Mouse (Mus musculus) midbrain, embryonic 12.5 days (tissue): ENCODE results near the gene Lrrn1. TPM values are rescaled to one million over a fixed set of nuclear protein-coding genes. Genes with fewer than 3 reads are reported as not detected.

ENCODE experiments used
- ATAC-seq: fragments of 200-750 bp; cut with Nextera tagmentation; 2 replicates; pipeline ENCODE4 v1.8.0; 2017; ENCODE audit warnings: low read depth, moderate TSS enrichment, moderate library complexity; ENCODE audit not compliant: low FRiP score
- H3K27ac ChIP-seq: fragments of 300-500 bp; sonication (generic); replicated peaks from 2 replicates; pipeline ENCODE4 v1.5.1; 2016; ENCODE audit warnings: mild to moderate bottlenecking
- H3K27me3 ChIP-seq: fragments of 300-500 bp; sonication (generic); 2 replicates; pipeline ENCODE4 v1.6.1; 2016; ENCODE audit warnings: mild to moderate bottlenecking
- H3K36me3 ChIP-seq: fragments of 300-500 bp; sonication (generic); 2 replicates; pipeline ENCODE4 v1.6.1; 2016
- H3K4me1 ChIP-seq: fragments of 300-500 bp; sonication (generic); 2 replicates; pipeline ENCODE4 v1.6.1; 2016
- H3K4me2 ChIP-seq: fragments of 300-500 bp; sonication (generic); replicated peaks from 2 replicates; pipeline ENCODE4 v1.6.1; 2016; ENCODE audit warnings: mild to moderate bottlenecking, moderate library complexity
- H3K4me3 ChIP-seq: fragments of 300-500 bp; sonication (generic); 2 replicates; pipeline ENCODE4 v1.5.1; 2016; ENCODE audit warnings: mild to moderate bottlenecking
- H3K9ac ChIP-seq: fragments of 300-500 bp; sonication (generic); replicated peaks from 2 replicates; pipeline ENCODE4 v1.6.1; 2016; ENCODE audit warnings: mild to moderate bottlenecking, moderate library complexity
- H3K9me3 ChIP-seq: fragments of 300-500 bp; sonication (generic); 2 replicates; pipeline ENCODE4 v1.6.1; 2016; ENCODE audit warnings: mild to moderate bottlenecking
- WGBS: fragments of 180-500 bp; shearing (Covaris S2); methylation state at CpG from one replicate; pipeline ENCODE4 v1.1.7; 2016; 5-methylcytosine and 5-hydroxymethylcytosine counted together
- polyA plus RNA-seq: library from polyadenylated mRNA; unstranded; fragments of >200 nt; fragmentation: Nextera tagmentation; extraction: Ambion mirVana; gene quantifications from 2 replicates; pipeline ENCODE4 v1.2.1, GENCODE M21; 2016

Lrrn1 gene
- polyA plus RNA-seq, result 94.2 and 97.5 TPM in 2 replicates

DNA sequence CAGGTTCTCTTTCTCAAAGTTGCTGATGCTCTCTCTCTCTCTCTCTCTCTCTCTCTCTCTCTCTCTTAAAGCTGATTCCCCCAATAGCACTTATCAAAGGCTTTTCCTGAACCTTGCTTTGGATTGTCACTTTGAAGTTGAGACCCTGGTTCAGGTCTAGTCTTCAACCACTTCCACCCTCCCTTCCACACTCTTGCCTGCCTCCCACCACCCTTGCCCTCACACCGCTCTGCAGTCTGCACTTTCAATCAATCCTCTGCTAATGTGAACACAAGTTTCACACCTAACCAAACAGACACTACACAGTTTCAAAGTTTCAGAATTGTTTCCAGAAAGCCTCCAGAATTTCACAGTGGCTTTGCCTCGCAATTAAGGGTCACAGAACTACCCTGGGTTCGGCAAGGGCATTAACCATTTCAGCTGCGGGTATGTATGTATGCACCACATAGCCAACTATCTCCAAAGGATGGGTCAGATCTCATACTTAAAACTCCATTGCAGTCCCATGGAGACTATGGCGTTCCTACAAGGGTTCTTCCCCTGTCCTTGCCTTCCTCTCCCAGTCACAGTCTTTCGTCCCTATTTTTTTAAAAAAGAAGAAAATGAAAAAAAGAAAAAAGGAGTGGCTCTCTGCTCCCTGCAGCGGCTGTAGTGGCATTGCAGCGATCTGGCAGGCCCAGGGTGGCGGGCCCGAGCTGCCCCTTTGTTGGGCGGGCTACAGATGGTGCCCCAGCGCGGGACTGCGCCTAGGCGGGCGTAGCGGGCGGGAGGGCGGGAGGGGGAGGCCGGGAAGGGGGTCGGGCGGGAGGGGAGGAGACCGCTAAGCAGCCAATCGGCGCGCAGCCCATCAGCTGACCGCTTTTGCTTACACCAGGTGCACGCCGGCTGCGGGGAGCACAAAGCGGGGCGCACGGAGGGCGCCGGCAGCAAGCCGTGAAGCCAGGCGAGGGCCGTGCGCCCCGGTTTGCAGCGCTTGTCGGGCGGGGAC lies at the start of gene Lrrn1:
Gene Lrrn1 (plus strand): TSS at position 892 of the 988 bp plus-strand sequence.
- 6% methylated on average over 22 of the region's 43 CpGs for WGBS
- Histone ChIP-seq H3K27me3 (no peaks in the 10 kb centered on the region), H3K4me2 (peak within 1 kb of the TSS; percentile 70), H3K9ac (peak within 1 kb of the TSS; percentile 93), H3K4me1 (peaks cover 26% of the 10 kb centered on the region), H3K9me3 (no peaks in the 10 kb centered on the region), H3K36me3 (no peaks in the 10 kb centered on the region), H3K4me3 (peak within 1 kb of the TSS; percentile 89), H3K27ac (peak within 1 kb of the TSS; percentile 91)
- ATAC-seq, result peak; percentile 95

DNA sequence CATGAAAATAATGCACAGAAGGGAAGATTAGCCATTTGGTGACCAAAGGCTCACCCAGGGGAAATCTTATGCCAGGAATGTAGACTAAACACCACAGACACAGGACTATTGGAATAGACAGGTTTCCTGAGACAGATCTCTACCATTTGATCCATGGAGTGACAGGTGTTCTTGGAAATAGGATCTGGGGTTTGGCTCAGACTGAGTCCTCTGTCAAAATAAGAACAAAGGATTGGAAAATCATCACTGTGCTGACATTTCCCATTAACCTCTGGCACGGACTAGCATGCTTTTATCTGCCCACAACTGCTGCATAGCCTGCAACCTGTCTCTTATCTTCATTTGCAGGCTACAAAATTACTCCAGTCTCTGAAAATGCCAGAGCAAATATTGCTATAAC lies 35.1 kb upstream of the Lrrn1 start:
- H3K4me2 ChIP-seq, result no peak overlapping the region
- H3K27ac ChIP-seq, result no peak overlapping the region
- H3K4me3 ChIP-seq, result no peak overlapping the region
- H3K9ac ChIP-seq, result no peak overlapping the region
- H3K36me3 ChIP-seq, result no peaks in the 10 kb centered on the region
- no peak for ATAC-seq
- no peaks in the 10 kb centered on the region for H3K9me3 ChIP-seq
- 0 out of 2 replicates have a peak, but pooled peaks cover 2% of the 10 kb centered on the region for H3K4me1 ChIP-seq
- no peaks in the 10 kb centered on the region for H3K27me3 ChIP-seq
- WGBS, result 34% methylated on average over 1 of the region's 1 CpGs

DNA sequence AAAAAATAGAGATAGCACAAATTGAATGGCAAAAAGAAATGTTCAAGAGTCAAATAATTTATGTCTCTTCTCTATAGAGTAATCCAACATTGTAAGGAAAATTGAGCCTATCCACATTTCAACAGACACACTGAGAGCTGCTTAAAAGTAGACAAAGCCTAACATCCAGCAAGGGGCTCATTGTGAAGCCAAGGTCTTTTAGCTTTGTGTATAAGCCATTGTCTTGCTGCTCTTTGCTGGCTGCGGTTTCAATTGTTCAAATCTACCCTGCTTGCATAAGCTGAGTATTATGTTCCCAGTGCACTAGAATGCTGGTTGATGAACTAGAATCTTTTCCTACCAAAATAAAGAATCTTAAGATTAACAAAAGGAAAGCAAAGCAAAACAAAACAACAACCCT lies 33.7 kb upstream of the Lrrn1 start:
- no peak overlapping the region for H3K9ac ChIP-seq
- H3K27ac ChIP-seq, result no peak overlapping the region
- no peak overlapping the region for H3K4me2 ChIP-seq
- ATAC-seq, result no peak
- 15% methylated on average over 1 of the region's 1 CpGs for whole genome bisulfite sequencing
- H3K27me3 ChIP-seq, result no peaks in the 10 kb centered on the region
- no peak overlapping the region for H3K4me3 ChIP-seq
- H3K4me1 ChIP-seq, result 0 out of 2 replicates have a peak, but pooled peaks cover 2% of the 10 kb centered on the region
- H3K9me3 ChIP-seq, result no peaks in the 10 kb centered on the region
- H3K36me3 ChIP-seq, result no peaks in the 10 kb centered on the region

DNA sequence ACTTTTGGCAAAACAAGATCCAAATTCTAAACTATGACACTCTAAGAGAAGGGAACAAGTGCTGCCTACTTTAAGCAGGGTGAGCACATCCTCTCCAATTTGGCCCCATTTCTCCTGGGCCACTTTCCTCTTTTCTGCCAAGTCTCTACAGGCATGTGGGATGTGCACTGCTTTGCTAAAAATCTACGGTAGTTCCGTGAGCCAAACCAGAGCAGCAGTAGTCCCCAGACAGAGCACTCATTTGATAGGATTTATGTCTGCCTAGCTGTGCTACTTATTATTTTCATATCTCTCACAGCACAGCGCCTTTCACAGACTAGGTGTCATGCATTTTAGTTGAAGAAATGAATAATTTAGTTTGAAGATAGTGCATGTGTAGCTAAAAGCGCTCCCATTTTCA lies 15.9 kb upstream of the Lrrn1 start:
- Histone ChIP-seq H3K36me3 (no peaks in the 10 kb centered on the region), H3K27ac (no peak overlapping the region), H3K9me3 (no peaks in the 10 kb centered on the region), H3K4me2 (no peak overlapping the region), H3K4me3 (no peak overlapping the region), H3K9ac (no peak overlapping the region), H3K27me3 (no peaks in the 10 kb centered on the region), H3K4me1 (no peaks in the 10 kb centered on the region)
- no peak for ATAC-seq
- 81% methylated on average over 4 of the region's 4 CpGs for WGBS

DNA sequence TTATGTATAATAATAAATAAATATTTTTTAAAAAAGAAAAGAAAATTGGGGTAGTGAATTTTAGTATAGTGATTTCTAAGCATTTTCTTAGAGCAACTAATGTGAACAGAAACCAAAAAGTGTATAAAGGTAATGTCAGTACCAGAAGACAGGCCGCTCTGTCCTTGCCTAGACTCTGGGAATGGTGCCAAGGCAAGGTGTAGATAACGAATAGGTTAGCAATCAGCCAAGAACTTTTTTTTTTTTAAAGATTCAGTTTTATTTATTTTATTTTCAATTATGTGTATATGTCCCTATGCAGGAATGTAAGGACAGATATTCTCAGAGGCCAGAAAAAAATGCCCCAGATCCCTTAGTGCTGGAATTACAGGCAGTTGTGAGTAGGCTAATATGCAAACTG lies 5.6 kb upstream of the Lrrn1 start:
- no peak overlapping the region for H3K4me2 ChIP-seq
- no peaks in the 10 kb centered on the region for H3K9me3 ChIP-seq
- H3K9ac ChIP-seq, result no peak overlapping the region
- no peaks in the 10 kb centered on the region for H3K27me3 ChIP-seq
- 0 out of 2 replicates have a peak, but pooled peaks cover 2% of the 10 kb centered on the region for H3K4me1 ChIP-seq
- H3K27ac ChIP-seq, result no peak overlapping the region
- no peaks in the 10 kb centered on the region for H3K36me3 ChIP-seq
- 88% methylated on average over 2 of the region's 2 CpGs for WGBS
- H3K4me3 ChIP-seq, result no peak overlapping the region
- no peak for ATAC-seq

DNA sequence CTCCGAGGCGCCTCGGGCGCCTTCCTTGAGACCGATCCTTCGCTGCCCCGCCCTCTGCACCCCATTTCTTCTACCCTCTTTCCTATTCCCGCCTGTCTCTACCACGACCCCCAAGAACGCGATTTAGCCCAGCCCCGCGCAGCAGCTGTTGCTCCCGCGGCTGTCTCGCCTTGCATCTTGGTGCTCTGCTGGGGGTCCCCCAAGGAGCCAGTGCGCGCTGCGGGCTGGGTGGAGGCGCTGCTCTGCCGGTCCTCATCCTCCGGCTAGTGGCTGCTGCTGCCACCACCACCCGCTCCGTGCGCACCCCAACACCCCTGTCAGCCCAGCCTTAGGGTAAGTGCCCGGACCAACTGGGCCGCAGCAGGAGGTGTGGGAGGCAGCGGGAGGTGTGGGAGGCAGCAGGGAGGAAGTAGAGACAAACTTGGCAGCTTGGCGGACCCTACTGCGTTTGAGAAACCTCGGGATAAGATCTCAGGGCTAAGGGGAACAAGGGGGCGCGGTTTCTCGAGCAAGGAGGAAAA lies 403 bp downstream of the Lrrn1 start:
- under 1% methylated on average over 34 of the region's 34 CpGs for WGBS
- H3K36me3 ChIP-seq, result no peaks in the 10 kb centered on the region

DNA sequence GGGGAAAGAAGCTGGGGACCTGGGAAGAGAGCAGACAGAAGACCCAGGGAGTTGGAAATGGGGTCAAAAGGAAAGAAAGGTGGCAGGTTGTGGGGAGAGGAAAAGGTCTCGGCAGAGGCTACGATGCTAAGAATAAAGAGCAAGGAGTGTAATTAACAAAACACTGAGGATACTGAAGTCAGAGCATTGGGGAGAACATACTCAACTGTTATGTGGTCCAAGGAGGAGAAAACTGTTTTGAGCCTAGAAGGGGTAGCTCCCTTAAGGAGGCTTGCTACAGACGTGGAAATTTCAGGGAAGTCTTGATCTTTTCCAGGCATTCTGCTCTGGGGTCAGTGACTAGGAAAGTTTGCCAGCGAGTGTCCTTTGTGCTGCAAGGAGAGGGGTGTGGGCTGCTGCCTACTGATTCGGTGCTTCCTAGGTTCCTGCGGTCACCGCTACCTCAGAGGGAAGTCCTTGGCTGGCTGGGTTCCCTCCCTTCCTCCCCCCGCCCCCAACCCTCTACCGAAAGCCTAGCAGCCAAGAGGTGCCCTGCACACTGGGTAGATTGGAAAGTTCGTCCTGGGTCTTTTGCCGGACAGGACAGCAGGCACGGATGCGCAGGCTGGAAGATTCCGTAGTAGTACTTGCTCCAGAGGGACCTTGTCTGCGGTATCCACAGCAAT lies 1.2 kb downstream of the Lrrn1 start:
- Histone ChIP-seq H3K4me3 (peak overlapping the region; percentile 89), H3K27me3 (no peaks in the 10 kb centered on the region), H3K4me1 (peaks cover 40% of the 10 kb centered on the region), H3K9me3 (no peaks in the 10 kb centered on the region), H3K4me2 (peak overlapping the region; percentile 70), H3K36me3 (no peaks in the 10 kb centered on the region), H3K27ac (peak overlapping the region; percentile 91), H3K9ac (peak overlapping the region; percentile 93)
- peak; percentile 16; the same call in 1 of the 2 replicates for ATAC-seq
- 2% methylated on average over 15 of the region's 15 CpGs for WGBS

More for the DNA sequence above, 403 bp downstream of the Lrrn1 start:
- Histone ChIP-seq H3K9ac (peak overlapping the region; percentile 93), H3K4me1 (peaks cover 34% of the 10 kb centered on the region), H3K4me3 (peak overlapping the region; percentile 89), H3K27ac (peak overlapping the region; percentile 91), H3K27me3 (no peaks in the 10 kb centered on the region), H3K4me2 (peak overlapping the region; percentile 70), H3K9me3 (no peaks in the 10 kb centered on the region)
- ATAC-seq, result peak; percentile 69

DNA sequence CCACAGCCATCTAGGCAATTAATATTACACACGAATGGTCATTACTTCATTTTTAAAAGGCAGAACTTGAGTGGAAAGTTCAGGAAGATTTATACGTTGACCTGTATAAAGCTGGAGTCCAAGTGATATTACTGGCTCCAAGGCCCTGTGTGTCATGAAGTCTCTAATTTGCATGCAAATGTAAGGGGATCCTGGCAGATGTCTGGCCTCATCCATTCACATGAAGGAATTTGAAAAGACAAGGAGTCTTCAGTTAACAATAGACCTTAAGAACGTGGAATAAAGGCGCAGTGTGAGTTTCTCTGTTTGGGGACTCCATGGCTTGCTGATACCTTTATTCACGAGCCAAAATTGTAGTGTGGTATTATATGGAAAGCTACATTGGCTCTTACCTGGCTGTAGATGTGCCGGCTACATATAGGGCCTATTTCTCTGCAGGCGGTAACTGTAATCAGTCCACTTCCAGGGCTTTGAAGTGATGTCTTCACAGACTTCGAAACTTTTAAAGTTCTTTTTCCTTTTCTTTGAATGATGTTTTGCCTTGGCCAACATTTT lies 2.0 kb downstream of the Lrrn1 start:
- Histone ChIP-seq H3K4me3 (peak overlapping the region; percentile 89), H3K9ac (peak overlapping the region; percentile 93), H3K4me2 (peak overlapping the region; percentile 70), H3K36me3 (no peaks in the 10 kb centered on the region), H3K27me3 (no peaks in the 10 kb centered on the region), H3K4me1 (peaks cover 43% of the 10 kb centered on the region), H3K27ac (peak overlapping the region; percentile 91), H3K9me3 (no peaks in the 10 kb centered on the region)
- ATAC-seq, result no peak
- WGBS, result 15% methylated on average over 8 of the region's 8 CpGs

DNA sequence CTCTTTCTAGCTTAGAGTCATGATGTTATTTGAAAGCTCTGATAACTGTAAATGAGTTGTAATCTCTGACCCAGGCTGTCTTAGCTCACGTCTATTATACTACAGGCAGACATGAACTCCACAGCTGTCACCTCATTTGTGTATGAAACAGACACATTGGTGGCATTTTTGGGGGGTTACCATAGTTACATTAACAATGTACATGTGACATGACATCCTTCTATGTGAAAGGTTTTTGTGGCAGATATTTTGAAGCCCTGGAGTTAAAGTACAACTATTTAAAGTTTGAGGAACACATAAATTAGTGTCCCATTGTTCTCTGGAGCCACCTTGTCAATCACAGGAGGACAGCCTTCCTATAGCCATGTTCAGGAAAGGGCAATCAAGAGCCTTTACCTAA lies 5.0 kb downstream of the Lrrn1 start:
- Histone ChIP-seq H3K4me1 (peaks cover 37% of the 10 kb centered on the region), H3K27me3 (no peaks in the 10 kb centered on the region), H3K9me3 (no peaks in the 10 kb centered on the region), H3K36me3 (no peaks in the 10 kb centered on the region), H3K4me3 (no peak overlapping the region), H3K4me2 (peak overlapping the region; percentile 25), H3K27ac (no peak overlapping the region), H3K9ac (no peak overlapping the region)
- WGBS, result 7% methylated on average over 1 of the region's 1 CpGs
- peak; percentile 21 for ATAC-seq

DNA sequence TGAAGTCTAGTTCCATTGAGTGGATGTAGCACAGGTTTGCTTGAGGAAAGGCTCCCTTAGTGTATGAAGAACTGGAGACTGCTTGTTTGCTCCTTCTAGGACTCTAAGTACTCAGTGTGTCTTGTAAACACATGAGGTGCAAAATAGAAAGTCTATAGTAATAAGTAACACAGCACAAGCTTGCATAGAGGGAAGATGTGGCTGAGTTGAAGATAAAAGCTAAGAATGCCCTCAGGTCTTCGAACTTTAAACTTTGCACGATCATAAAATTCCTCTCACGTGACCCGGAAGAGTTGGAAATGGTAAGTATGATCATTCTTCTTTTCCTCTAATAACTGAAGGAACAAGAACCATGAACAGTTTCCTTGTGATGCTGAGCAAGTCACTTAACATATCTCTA lies 7.1 kb downstream of the Lrrn1 start:
- no peaks in the 10 kb centered on the region for H3K36me3 ChIP-seq
- no peak for ATAC-seq
- H3K9ac ChIP-seq, result no peak overlapping the region
- WGBS, result 95% methylated on average over 4 of the region's 4 CpGs
- no peak overlapping the region for H3K4me2 ChIP-seq
- H3K27me3 ChIP-seq, result no peaks in the 10 kb centered on the region
- peaks cover 33% of the 10 kb centered on the region for H3K4me1 ChIP-seq
- H3K4me3 ChIP-seq, result no peak overlapping the region
- H3K27ac ChIP-seq, result no peak overlapping the region
- no peaks in the 10 kb centered on the region for H3K9me3 ChIP-seq

DNA sequence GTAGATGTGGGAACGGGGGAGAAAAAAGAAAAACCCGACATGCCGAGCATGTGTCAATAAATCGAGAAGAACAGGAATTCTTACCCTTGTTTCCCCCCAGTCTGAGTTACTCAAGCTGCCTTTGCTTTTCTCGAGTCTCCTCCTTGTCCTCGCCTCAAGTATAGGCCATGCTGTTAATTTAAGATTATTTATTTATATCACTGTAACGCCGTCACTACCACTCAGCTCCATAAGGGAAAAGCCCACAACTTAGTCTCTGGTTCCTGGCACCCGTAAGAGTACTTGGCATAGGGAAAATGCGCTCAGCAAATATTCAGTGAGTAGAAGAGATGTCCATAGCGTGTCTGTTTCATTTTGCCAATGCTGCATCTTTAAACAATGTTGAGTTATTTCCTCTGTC lies 11.7 kb downstream of the Lrrn1 start:
- WGBS, result 90% methylated on average over 11 of the region's 11 CpGs

More for the DNA sequence above, 11.7 kb downstream of the Lrrn1 start:
- Histone ChIP-seq H3K27me3 (no peaks in the 10 kb centered on the region), H3K27ac (no peak overlapping the region), H3K4me2 (no peak overlapping the region), H3K36me3 (peaks cover 9% of the 10 kb centered on the region; the same call in 1 of the 2 replicates), H3K9ac (no peak overlapping the region), H3K9me3 (no peaks in the 10 kb centered on the region), H3K4me1 (no peaks in the 10 kb centered on the region; the same call in 1 of the 2 replicates), H3K4me3 (no peak overlapping the region)
- ATAC-seq, result no peak
